Mouse (Mus musculus) liver, postnatal 0 days (tissue): ENCODE measurements around the gene Pitpnm1. TPM values are rescaled to one million over a fixed set of nuclear protein-coding genes. Genes with fewer than 3 reads are reported as not detected.
A peak's percentile ranks its signal among the peaks of the same experiment; 100 is the strongest.

Experiments used
- ATAC-seq: fragments of 200-750 bp; cut with Nextera tagmentation; 2 replicates; pipeline ENCODE4 v1.8.0; 2017; ENCODE audit warnings: mild to moderate bottlenecking, moderate library complexity
- DNase-seq: peaks from one replicate; pipeline ENCODE4 v3.0.0-alpha.2; 2016
- H3K27ac ChIP-seq: fragments of 300-500 bp; sonication (generic); 2 replicates; pipeline ENCODE4 v1.5.1; 2014; ENCODE audit warnings: antibody characterized with exemption, moderate library complexity, mild to moderate bottlenecking, low read depth
- H3K27me3 ChIP-seq: fragments of 300-500 bp; sonication (generic); 2 replicates; pipeline ENCODE4 v1.6.1; 2014; ENCODE audit warnings: low read length, control low read depth, mixed read lengths; ENCODE audit not compliant: insufficient read depth
- H3K36me3 ChIP-seq: fragments of 300-500 bp; sonication (generic); replicated peaks from 2 replicates; pipeline ENCODE4 v1.6.1; 2014; ENCODE audit warnings: mild to moderate bottlenecking, control low read depth, low read length, moderate library complexity, mixed read lengths; ENCODE audit not compliant: insufficient read depth
- H3K4me1 ChIP-seq: fragments of 300-500 bp; sonication (generic); 2 replicates; pipeline ENCODE4 v1.6.1; 2014; ENCODE audit warnings: antibody characterized with exemption, mild to moderate bottlenecking, control low read depth; ENCODE audit not compliant: insufficient read depth
- H3K4me2 ChIP-seq: fragments of 300-500 bp; sonication (generic); 2 replicates; pipeline ENCODE4 v1.6.1; 2014; ENCODE audit warnings: low read depth, mild to moderate bottlenecking, low read length, moderate library complexity, mixed read lengths
- H3K4me3 ChIP-seq: fragments of 300-500 bp; sonication (generic); 2 replicates; pipeline ENCODE4 v1.5.1; 2014; ENCODE audit warnings: low read depth, low read length
- H3K9ac ChIP-seq: fragments of 300-500 bp; sonication (generic); replicated peaks from 2 replicates; pipeline ENCODE4 v1.6.1; 2014; ENCODE audit warnings: mild to moderate bottlenecking, moderate library complexity
- H3K9me3 ChIP-seq: fragments of 300-500 bp; sonication (generic); 2 replicates; pipeline ENCODE4 v1.6.1; 2016; ENCODE audit warnings: mild to moderate bottlenecking, control low read depth, low read length, mixed read lengths
- CTCF ChIP-seq: sonication (generic); IDR thresholded peaks from 2 replicates; pipeline ENCODE4 v1.5.1; 2016; ENCODE audit warnings: antibody characterized with exemption, low read depth
- EP300 ChIP-seq: IDR thresholded peaks from 2 replicates; pipeline ENCODE4 v1.6.1; 2016; ENCODE audit warnings: antibody characterized with exemption, low read depth, mild to moderate bottlenecking
- WGBS: fragments of 180-500 bp; shearing (Covaris S2); extraction: QIAGEN DNeasy Blood & Tissue Kit; methylation state at CpG from one replicate; pipeline ENCODE4 v1.1.7; 2014; ENCODE audit not compliant: insufficient replicate concordance; 5-methylcytosine and 5-hydroxymethylcytosine counted together
- polyA plus RNA-seq: library from polyadenylated mRNA; unstranded; fragments of >200 nt; fragmentation: Nextera tagmentation; extraction: Ambion mirVana; gene quantifications from 2 replicates; pipeline ENCODE4 v1.2.1, GENCODE M21; 2015

The Pitpnm1 gene
- polyA plus RNA-seq, 1 experiment from 2014 or later: 7.4 TPM

DNA sequence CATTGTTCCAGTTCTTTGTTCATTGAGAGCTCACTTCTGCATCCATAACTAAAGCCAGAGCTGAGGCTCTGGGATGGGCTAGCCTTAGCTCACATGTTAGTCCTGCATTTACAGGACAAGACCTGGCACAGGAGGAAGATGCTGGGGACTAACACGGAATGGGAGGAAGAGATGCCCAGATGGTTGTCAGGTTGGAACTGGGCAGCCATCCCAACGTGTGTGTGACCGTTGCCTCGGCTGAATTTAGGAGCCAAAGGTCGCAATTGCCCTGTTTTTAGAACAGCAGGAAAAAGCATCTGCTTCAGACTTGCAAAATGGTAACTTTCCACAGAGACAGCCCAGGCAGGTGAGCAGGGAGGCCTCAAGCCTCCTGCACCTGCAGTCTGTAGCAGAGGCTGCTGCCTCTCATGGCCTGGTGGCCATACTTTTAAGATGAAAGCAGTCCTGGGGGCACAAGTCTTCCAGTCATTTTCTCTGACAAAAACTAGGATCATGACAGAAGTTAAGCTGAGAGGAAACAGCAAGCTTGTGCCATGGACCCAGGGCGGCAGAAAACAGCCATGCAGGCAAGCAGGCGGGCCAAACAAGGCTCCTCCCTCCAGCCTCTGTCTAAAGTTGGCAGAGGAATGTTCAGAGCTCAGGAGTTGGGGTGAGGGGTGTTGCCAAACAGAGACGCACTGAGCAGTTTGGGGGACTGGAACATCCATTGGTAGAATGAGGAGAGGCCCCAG, 44.4 kb upstream of the Pitpnm1 start:
- H3K4me2 ChIP-seq: peak overlapping the region; percentile 71; the same call in 1 of the 2 replicates
- DNase-seq: no peak
- no peaks in the 10 kb centered on the region for H3K36me3 ChIP-seq
- no peak overlapping the region for H3K9ac ChIP-seq
- no peak for TF ChIP-seq CTCF
- TF ChIP-seq EP300: no peak
- no peak overlapping the region for H3K4me3 ChIP-seq
- H3K9me3 ChIP-seq: no peaks in the 10 kb centered on the region
- no peak for ATAC-seq
- peaks cover 35% of the 10 kb centered on the region for H3K4me1 ChIP-seq
- 57% methylated on average over 8 of the region's 8 CpGs for WGBS
- H3K27me3 ChIP-seq: no peaks in the 10 kb centered on the region
- H3K27ac ChIP-seq: peak overlapping the region; percentile 93

GRCm38 (mm10) chr19:4055947-4056693, 43.7 kb upstream of the Pitpnm1 start:
- H3K4me1 ChIP-seq: peaks cover 35% of the 10 kb centered on the region
- peak overlapping the region; percentile 44 for H3K9ac ChIP-seq
- peak overlapping the region; percentile 71 for H3K4me2 ChIP-seq
- H3K27me3 ChIP-seq: no peaks in the 10 kb centered on the region
- no peaks in the 10 kb centered on the region for H3K9me3 ChIP-seq
- no peaks in the 10 kb centered on the region for H3K36me3 ChIP-seq
- peak overlapping the region; percentile 93 for H3K27ac ChIP-seq
- ATAC-seq: no peak
- DNase-seq: no peak
- H3K4me3 ChIP-seq: no peak overlapping the region
- 50% methylated on average over 15 of the region's 15 CpGs for WGBS
- TF ChIP-seq EP300 (no peak), CTCF (no peak)

- 73% methylated on average over 4 of the region's 4 CpGs for WGBS
- Histone ChIP-seq H3K36me3 (no peaks in the 10 kb centered on the region), H3K4me1 (peaks cover 35% of the 10 kb centered on the region), H3K27ac (peak overlapping the region; percentile 93), H3K9me3 (no peaks in the 10 kb centered on the region), H3K4me3 (no peak overlapping the region), H3K9ac (peak overlapping the region; percentile 34), H3K27me3 (no peaks in the 10 kb centered on the region), H3K4me2 (peak overlapping the region; percentile 71)
- ATAC-seq (no peak), DNase-seq (no peak)
- TF ChIP-seq EP300: no peak
- TF ChIP-seq CTCF: no peak
These were observed 43.1 kb upstream of the Pitpnm1 start for GRCm38 (mm10) chr19:4056727-4057126.

DNA sequence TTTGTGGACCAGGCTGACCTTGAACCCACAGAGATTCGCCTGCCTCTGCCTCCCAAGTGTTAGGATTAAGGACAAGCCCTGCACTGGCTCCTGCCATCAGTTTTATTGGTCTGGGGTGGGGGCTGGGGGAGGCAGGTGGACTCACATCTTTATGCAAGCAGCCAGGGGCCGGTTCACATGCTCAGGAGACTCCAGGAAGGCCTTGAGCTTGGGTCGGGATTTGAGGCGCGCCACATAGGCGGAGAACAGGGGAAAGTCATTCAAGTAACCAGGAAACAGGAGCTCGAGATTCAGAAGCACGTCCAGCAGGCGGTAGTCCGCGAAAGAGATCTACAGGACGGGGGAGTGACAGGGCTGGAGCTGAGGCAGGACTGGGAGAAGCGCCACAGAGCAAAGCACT, 42.4 kb upstream of the Pitpnm1 start:
- TF ChIP-seq CTCF: no peak
- no peak for TF ChIP-seq EP300
- no peaks in the 10 kb centered on the region for H3K9me3 ChIP-seq
- H3K4me3 ChIP-seq: no peak overlapping the region
- no peak overlapping the region; the same call in 1 of the 2 replicates for H3K9ac ChIP-seq
- DNase-seq (no peak), ATAC-seq (no peak)
- H3K4me1 ChIP-seq: peaks cover 35% of the 10 kb centered on the region
- no peaks in the 10 kb centered on the region for H3K27me3 ChIP-seq
- H3K27ac ChIP-seq: peak overlapping the region; percentile 93
- WGBS: 86% methylated on average over 13 of the region's 13 CpGs
- peak overlapping the region; percentile 71 for H3K4me2 ChIP-seq
- H3K36me3 ChIP-seq: no peaks in the 10 kb centered on the region

DNA sequence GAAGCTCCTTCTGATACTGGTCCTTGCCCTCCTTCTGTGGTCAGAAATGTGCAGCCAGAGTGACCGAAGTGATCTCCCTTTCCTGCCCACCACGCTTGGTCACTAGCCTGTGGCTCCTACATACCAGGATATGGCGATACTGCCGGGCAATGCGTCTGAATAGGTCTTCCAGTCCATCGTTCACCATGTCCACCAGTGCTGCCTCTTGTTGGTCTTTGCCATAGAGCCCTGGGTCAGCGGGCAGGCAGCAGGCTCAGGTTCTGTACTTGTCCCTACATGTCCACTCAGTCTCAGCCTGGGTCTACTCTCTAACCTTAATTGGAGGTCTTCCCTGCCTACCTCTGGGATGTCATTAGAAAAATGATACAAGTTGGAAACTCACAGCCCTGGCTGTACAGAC, 41.8 kb upstream of the Pitpnm1 start:
- peak overlapping the region; percentile 93 for H3K27ac ChIP-seq
- WGBS: 94% methylated on average over 7 of the region's 7 CpGs
- peak overlapping the region; percentile 71 for H3K4me2 ChIP-seq
- no peaks in the 10 kb centered on the region for H3K27me3 ChIP-seq
- H3K9me3 ChIP-seq: no peaks in the 10 kb centered on the region
- no peaks in the 10 kb centered on the region for H3K36me3 ChIP-seq
- H3K4me1 ChIP-seq: peaks cover 35% of the 10 kb centered on the region
- H3K9ac ChIP-seq: peak overlapping the region; percentile 60
- 0 out of 2 replicates have a peak overlapping the region, but pooled peaks have one; percentile 5 for H3K4me3 ChIP-seq
- ATAC-seq (no peak), DNase-seq (no peak)
- TF ChIP-seq CTCF (no peak), EP300 (no peak)

DNA sequence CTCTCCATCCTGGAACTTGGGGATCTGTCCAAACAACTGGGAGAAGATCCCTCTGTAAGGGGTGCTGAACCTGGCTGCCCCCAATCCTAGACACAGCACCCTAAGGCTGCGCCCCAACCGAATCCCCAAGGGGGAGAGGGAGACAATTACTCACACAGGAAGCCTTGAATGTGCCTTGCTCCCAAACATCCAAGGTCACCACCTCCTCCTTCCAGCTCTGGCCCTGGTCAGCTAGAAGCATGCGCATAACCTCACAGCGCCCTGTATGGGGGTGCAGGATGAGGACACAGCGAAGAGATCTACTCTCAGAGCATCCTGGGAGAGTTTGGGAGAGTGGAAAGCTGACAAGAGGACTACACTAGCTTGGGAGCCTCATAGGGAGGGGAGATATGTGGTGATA, 41.2 kb upstream of the Pitpnm1 start:
- ATAC-seq: no peak
- no peaks in the 10 kb centered on the region for H3K36me3 ChIP-seq
- peaks cover 35% of the 10 kb centered on the region for H3K4me1 ChIP-seq
- no peak for DNase-seq
- no peak for TF ChIP-seq EP300
- TF ChIP-seq CTCF: no peak
- H3K9me3 ChIP-seq: no peaks in the 10 kb centered on the region
- peak overlapping the region; percentile 71 for H3K4me2 ChIP-seq
- peak overlapping the region; percentile 36 for H3K4me3 ChIP-seq
- H3K9ac ChIP-seq: peak overlapping the region; percentile 60
- no peaks in the 10 kb centered on the region for H3K27me3 ChIP-seq
- H3K27ac ChIP-seq: peak overlapping the region; percentile 93
- WGBS: 91% methylated on average over 5 of the region's 5 CpGs
